Mouse (Mus musculus) gastrocnemius, postnatal 14 days (tissue): ENCODE measurements around the gene Lrrc3. TPM values are rescaled to one million over a fixed set of nuclear protein-coding genes. Genes with fewer than 3 reads are reported as not detected.

Source experiments
- DNase-seq: peaks from one replicate; pipeline ENCODE4 v3.0.0; 2021; ENCODE audit warnings: mixed read lengths
- intact Hi-C: fragments of 180-260 bp; cut with DNase I; formaldehyde crosslinking; loops from one replicate; pipeline ENCODE4 v1.15.1; 2025; ENCODE audit warnings: low total_unique reads
- total RNA-seq, 2 experiments: library from RNA; stranded (reverse); gene quantifications; 2 replicates each; pipeline ENCODE4 v1.2.3; 2021

The Lrrc3 gene
- total RNA-seq, 2 experiments from 2014 or later, result 0.33 to 0.41 TPM

DNA sequence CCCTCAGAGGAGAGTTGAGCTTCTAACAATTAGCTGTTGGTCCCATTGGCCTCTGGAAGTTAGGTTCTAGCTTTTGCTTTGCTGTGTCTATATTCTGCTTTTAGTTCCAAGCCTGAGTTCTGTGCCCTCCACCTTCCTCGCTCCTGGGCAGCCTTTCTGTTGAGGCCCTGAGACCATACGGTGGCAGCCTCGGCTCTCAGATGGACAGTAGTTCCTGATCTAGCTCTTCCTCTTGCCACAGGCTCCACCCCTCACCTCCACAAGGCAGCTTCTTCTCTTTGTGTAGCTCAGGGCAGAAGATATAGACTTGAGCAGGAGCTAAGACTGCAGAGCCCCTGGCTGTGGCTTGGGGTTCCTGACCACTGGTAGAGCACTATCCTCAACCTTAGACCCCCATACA is 22.0 kb downstream of the Lrrc3 start:
- intact Hi-C loops, result loop anchor here (5.0 kb wide), 1 partner anchor 253 kb away; no protein-coding TSS in a partner anchor
- DNase-seq, result no peak

GRCm38 (mm10) chr10:77878985-77879384 is 23.4 kb downstream of the Lrrc3 start:
- DNase-seq, result no peak
- intact Hi-C loops, result no loop called here

- DNase-seq, result no peak
Observed at GRCm38 (mm10) chr10:77869651-77870050, 32.7 kb downstream of the Lrrc3 start.

GRCm38 (mm10) chr10:77867546-77867945 is 34.8 kb downstream of the Lrrc3 start:
- no peak for DNase-seq

More at GRCm38 (mm10) chr10:77869651-77870050, 32.7 kb downstream of the Lrrc3 start:
- intact Hi-C loops, result no loop called here

DNA sequence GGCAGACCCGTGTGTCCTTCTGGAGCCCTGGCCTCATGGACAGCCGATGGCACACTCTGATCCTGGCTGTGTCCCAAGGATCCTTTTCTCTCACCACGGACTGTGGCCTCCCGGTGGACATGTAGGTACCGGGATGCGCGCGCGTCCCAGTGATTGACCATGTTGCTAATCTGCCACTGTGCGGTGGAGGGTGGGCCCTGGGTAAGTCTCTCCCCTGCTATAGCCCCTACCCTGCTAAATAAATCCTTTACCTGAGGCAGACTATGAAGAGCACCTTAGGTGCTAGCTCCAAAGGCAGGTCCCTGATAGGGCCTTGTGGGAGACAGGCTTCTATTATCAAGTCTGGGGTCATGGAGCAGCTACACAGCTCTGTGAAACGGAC is 37.6 kb downstream of the Lrrc3 start:
- intact Hi-C loops, result no loop called here
- no peak for DNase-seq

More at GRCm38 (mm10) chr10:77867546-77867945, 34.8 kb downstream of the Lrrc3 start:
- intact Hi-C loops, result no loop called here

GRCm38 (mm10) chr10:77864067-77864761 is 38.1 kb downstream of the Lrrc3 start:
- DNase-seq, result no peak
- intact Hi-C loops, result no loop called here

DNA sequence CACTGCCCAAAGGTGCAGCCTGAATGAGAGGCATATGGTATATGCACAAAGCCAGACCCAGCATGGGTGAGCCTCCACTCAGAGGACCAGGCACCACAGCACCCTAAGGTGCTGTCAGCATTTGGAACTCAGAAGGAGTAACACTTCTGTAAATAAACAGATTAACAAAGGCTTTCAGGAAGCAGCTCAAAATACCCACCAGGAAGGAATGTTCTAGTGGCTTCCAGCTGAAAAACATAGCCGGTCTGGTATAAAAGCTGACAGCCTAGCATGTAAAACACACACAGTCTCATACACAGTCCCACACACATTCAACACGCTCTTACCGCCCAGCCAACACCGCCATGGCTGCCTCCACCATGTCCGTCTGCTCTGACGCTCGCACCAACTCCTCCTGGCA is 40.7 kb downstream of the Lrrc3 start, which contains the start of gene Gm3285:
TSS of gene Gm3285 (plus strand) at position 301 of the 400 bp plus-strand sequence.
- intact Hi-C loops, result no loop called here

DNA sequence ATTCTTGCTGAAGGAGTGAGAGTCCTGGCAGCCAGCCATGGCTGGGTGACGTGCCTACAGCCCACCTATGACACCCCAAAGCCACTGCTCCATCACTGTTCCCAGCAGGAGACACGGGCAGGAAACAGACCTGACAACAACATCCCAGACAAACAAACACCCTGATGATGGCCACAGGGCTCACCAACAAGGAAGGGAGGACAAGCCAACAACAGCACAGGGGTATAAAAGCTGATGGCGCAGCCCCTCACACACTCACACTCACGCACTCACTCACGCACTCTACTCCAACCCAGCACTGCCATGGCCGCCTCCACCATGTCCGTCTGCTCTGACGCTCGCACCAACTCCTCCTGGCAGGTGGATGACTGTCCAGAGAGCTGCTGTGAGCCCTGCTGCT is 49.8 kb downstream of the Lrrc3 start, which contains the start of gene Gm10318:
TSS of gene Gm10318 (plus strand) at position 301 of the 400 bp plus-strand sequence.
- intact Hi-C loops, result no loop called here
- no peak for DNase-seq

More for the DNA sequence above, 40.7 kb downstream of the Lrrc3 start, which contains the start of gene Gm3285:
- no peak for DNase-seq

Other genes starting within 250 kb of the Lrrc3 start
- gene Tspear, start 216.0 kb downstream of the Lrrc3 start, total RNA-seq, result not detected
- gene Gm19402, start 211.8 kb downstream of the Lrrc3 start, total RNA-seq, result not detected
- gene Gm9508, start 205.3 kb downstream of the Lrrc3 start, total RNA-seq, result not detected
- gene Gm10272, start 195.9 kb downstream of the Lrrc3 start, total RNA-seq, result not detected
- gene Gm10024, start 191.1 kb downstream of the Lrrc3 start, total RNA-seq, result not detected
- gene Gm10142, start 186.7 kb downstream of the Lrrc3 start, total RNA-seq, result not detected
- gene Krtap12-1, start 181.9 kb downstream of the Lrrc3 start, total RNA-seq, result not detected
- not detected for gene Gm10100, start 176.1 kb downstream of the Lrrc3 start, total RNA-seq
- gene Gm18596, start 159.9 kb downstream of the Lrrc3 start, total RNA-seq, result not detected
- gene Gm9736, start 151.2 kb downstream of the Lrrc3 start, total RNA-seq, result not detected
- gene Gm3233, start 142.9 kb downstream of the Lrrc3 start, total RNA-seq, result not detected
- not detected for gene Gm3238, start 131.2 kb downstream of the Lrrc3 start, total RNA-seq
- not detected for gene Gm7138, start 125.6 kb downstream of the Lrrc3 start, total RNA-seq
- gene Gm3250, start 120.0 kb downstream of the Lrrc3 start, total RNA-seq, result not detected
- not detected for gene Gm7137, start 114.3 kb downstream of the Lrrc3 start, total RNA-seq
- gene Gm9639, start 107.5 kb downstream of the Lrrc3 start, total RNA-seq, result not detected
- gene Gm19668, start 103.4 kb downstream of the Lrrc3 start, total RNA-seq, result not detected
- not detected for gene Gm9507, start 90.7 kb downstream of the Lrrc3 start, total RNA-seq
- not detected for gene Gm2696, start 87.9 kb downstream of the Lrrc3 start, total RNA-seq
- not detected for gene Krtap10-4, start 75.4 kb downstream of the Lrrc3 start, total RNA-seq
- not detected for gene Krtap10-10, start 66.6 kb downstream of the Lrrc3 start, total RNA-seq
- not detected for gene Gm36176, start 55.7 kb downstream of the Lrrc3 start, total RNA-seq
- not detected for gene Gm10318, start 49.7 kb downstream of the Lrrc3 start, total RNA-seq
- not detected for gene Gm3285, start 40.6 kb downstream of the Lrrc3 start, total RNA-seq
- under 1 TPM; 0.04 to 0.33 TPM for gene Trpm2, start 68.0 kb upstream of the Lrrc3 start, total RNA-seq
- gene 1810043G02Rik, start 76.0 kb upstream of the Lrrc3 start, total RNA-seq, result 1 to 10 TPM; 3.7 to 4.6 TPM
- 1 to 10 TPM; 9.0 to 9.3 TPM for gene Pfkl, start 107.5 kb upstream of the Lrrc3 start, total RNA-seq
- not detected for gene Dnmt3l, start 139.4 kb upstream of the Lrrc3 start, total RNA-seq
- not detected for gene Aire, start 141.1 kb upstream of the Lrrc3 start, total RNA-seq
- gene Icosl, start 166.8 kb upstream of the Lrrc3 start, total RNA-seq, result 1 to 10 TPM; 1.6 to 2.0 TPM